Comparison of ENCODE assay signal across 1 mouse cellular context in the genomic region with DNA sequence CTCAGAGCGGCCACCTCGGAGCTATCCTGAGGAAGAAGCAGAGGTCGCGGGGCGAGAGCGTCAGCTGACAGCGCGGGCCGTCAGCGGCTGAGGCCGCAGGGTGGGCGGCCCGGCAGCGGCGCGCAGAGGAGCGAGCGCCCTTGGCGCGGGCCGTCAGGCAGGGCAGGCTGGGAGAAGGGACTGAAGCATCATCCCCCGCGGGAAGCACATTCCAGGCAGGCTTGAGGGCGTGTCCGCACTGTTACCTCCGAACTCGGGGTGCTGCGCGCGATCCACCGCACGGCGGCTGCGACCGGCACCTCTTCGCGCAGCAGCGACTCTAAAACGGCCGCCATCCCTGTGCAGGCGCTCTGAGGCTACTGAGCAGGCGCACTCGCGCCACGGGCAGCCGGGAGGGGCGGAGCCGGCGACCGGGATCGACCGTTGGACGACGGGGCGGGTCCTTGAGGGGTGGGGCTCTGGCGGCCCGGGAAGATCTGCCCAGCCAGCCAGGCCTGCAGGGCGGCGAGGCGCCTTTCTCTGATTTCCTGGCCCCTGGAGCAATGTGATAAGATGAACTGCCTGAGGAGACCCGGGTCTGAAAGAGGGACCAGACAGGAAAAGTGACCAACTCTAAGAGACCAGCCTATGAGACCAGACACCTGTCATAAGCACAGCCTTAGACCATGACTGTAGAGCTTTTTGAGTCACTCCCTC.
A peak's percentile ranks its signal among the peaks of the same experiment; 100 is the strongest.
TF ChIP-seq lines count a peak whose summit lies in the region.

No protein-coding gene starts in this region.

TF ChIP-seq in MEL, 35 proteins besides CTCF, POLR2A, EP300 and RAD21 (continued from another document):
- no peak for TF ChIP-seq MEF2A (IDR thresholded peaks at IDR 0.05; ENCODE audit: extremely low read depth, insufficient replicate concordance, low read depth, low read length, poor library complexity, severe bottlenecking)
- TF ChIP-seq SIN3A (IDR thresholded peaks at IDR 0.05; ENCODE audit: low read length): peak; percentile 54
- peak; percentile 14 for TF ChIP-seq MAX (IDR thresholded peaks at IDR 0.05; ENCODE audit: low read length)
- TF ChIP-seq ZMIZ1 (IDR thresholded peaks at IDR 0.05; ENCODE audit: low read depth, low read length): peak; percentile 89
- TF ChIP-seq CHD1 (IDR thresholded peaks at IDR 0.05; ENCODE audit: low read depth, low read length): no peak
